Mouse (Mus musculus) thymus, adult 2 months (tissue): ENCODE data around the gene Itga6. TPM values are rescaled to one million over a fixed set of nuclear protein-coding genes. Genes with fewer than 3 reads are reported as not detected.

Source experiments
- DNase-seq: peaks from one replicate; pipeline ENCODE4 v3.0.0; 2021
- H3K27ac ChIP-seq: fragments of 200-500 bp; 2 replicates; pipeline ENCODE4 v1.5.1; 2012; ENCODE audit warnings: low read length, control low read depth; ENCODE audit not compliant: control insufficient read depth, insufficient read depth
- H3K27me3 ChIP-seq: fragments of 200-500 bp; 2 replicates; pipeline ENCODE4 v1.6.1; 2012; ENCODE audit warnings: mild to moderate bottlenecking, low read length, moderate library complexity, mixed read lengths; ENCODE audit not compliant: control insufficient read depth, insufficient read depth
- H3K36me3 ChIP-seq: fragments of 200-500 bp; 2 replicates; pipeline ENCODE4 v1.6.1; 2012; ENCODE audit warnings: mild to moderate bottlenecking, low read length, moderate library complexity; ENCODE audit not compliant: control insufficient read depth, insufficient read depth
- H3K4me1 ChIP-seq: fragments of 200-500 bp; replicated peaks from 2 replicates; pipeline ENCODE4 v1.6.1; 2012; ENCODE audit warnings: low read length; ENCODE audit not compliant: control insufficient read depth, insufficient read depth
- H3K4me3 ChIP-seq: fragments of 200-500 bp; 2 replicates; pipeline ENCODE4 v1.5.1; 2012; ENCODE audit warnings: mild to moderate bottlenecking, low read length, control low read depth, moderate library complexity; ENCODE audit not compliant: control insufficient read depth, insufficient read depth
- CTCF ChIP-seq: fragments of 200-500 bp; IDR thresholded peaks from 2 replicates; pipeline ENCODE4 v1.5.1; 2012; ENCODE audit warnings: mild to moderate bottlenecking, control low read depth, low read length, moderate library complexity, borderline replicate concordance; ENCODE audit not compliant: control insufficient read depth, poor library complexity, insufficient read depth; ENCODE audit errors: extremely low read depth
- POLR2A ChIP-seq: fragments of 200-500 bp; IDR thresholded peaks from 2 replicates; pipeline ENCODE4 v1.6.1; 2012; ENCODE audit warnings: mild to moderate bottlenecking, low read length, control low read depth, moderate library complexity; ENCODE audit not compliant: control insufficient read depth, poor library complexity, insufficient read depth; ENCODE audit errors: extremely low read depth
- WGBS: fragments of 180-500 bp; shearing (Covaris S2); methylation state at CpG from one replicate; pipeline ENCODE4 v1.1.7; 2018; 5-methylcytosine and 5-hydroxymethylcytosine counted together
- polyA plus RNA-seq: library from polyadenylated mRNA; depleted of rRNA; stranded (reverse); fragments of >200 nt; gene quantifications from 2 replicates; pipeline ENCODE4 v1.2.3, GENCODE M21; 2012

Gene Itga6
- polyA plus RNA-seq, 1 experiment, result 38.2 TPM

- TF ChIP-seq POLR2A, result no peak
- no peak for TF ChIP-seq CTCF
- no peak for DNase-seq
- H3K4me3 ChIP-seq, result no peak overlapping the region
- no peaks in the 10 kb centered on the region for H3K27me3 ChIP-seq
- no peak overlapping the region for H3K27ac ChIP-seq
- peaks cover 2% of the 10 kb centered on the region; the same call in 1 of the 2 replicates for H3K4me1 ChIP-seq
- no peaks in the 10 kb centered on the region for H3K36me3 ChIP-seq
- 91% methylated on average over 5 of the region's 5 CpGs for WGBS
These were observed 22.5 kb upstream of the Itga6 start for GRCm38 (mm10) chr2:71722913-71723312.

- Histone ChIP-seq H3K36me3 (no peaks in the 10 kb centered on the region), H3K4me3 (no peak overlapping the region), H3K4me1 (peaks cover 6% of the 10 kb centered on the region), H3K27me3 (no peaks in the 10 kb centered on the region), H3K27ac (no peak overlapping the region)
- DNase-seq, result no peak
- 93% methylated on average over 3 of the region's 3 CpGs for WGBS
- TF ChIP-seq CTCF (no peak), POLR2A (no peak)
These were observed 21.8 kb upstream of the Itga6 start for GRCm38 (mm10) chr2:71723623-71724022.

DNA sequence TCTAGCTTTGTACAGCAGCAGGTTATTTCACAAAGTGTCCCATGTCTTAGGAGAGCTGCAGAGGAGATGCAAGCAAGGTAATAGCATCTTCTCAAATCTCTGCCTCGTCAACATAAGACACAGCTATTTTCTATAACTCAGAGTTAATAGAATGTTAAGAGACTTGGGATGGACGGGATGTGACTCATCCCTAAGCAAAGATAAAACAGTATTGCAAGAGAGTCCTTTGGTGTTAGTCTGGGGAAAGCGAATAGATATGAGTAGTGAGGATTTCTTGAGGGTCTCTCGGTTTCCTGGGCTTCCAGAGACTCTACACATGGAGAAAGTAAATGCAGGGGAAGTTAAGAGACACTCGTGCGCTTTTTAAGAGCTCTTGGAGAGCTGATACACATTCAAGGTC, 21.4 kb upstream of the Itga6 start:
- H3K4me1 ChIP-seq, result peaks cover 6% of the 10 kb centered on the region
- TF ChIP-seq CTCF, result no peak
- TF ChIP-seq POLR2A, result no peak
- H3K4me3 ChIP-seq, result no peak overlapping the region
- DNase-seq, result no peak
- H3K27me3 ChIP-seq, result no peaks in the 10 kb centered on the region
- H3K27ac ChIP-seq, result no peak overlapping the region
- H3K36me3 ChIP-seq, result no peaks in the 10 kb centered on the region
- whole genome bisulfite sequencing, result 95% methylated on average over 6 of the region's 6 CpGs

DNA sequence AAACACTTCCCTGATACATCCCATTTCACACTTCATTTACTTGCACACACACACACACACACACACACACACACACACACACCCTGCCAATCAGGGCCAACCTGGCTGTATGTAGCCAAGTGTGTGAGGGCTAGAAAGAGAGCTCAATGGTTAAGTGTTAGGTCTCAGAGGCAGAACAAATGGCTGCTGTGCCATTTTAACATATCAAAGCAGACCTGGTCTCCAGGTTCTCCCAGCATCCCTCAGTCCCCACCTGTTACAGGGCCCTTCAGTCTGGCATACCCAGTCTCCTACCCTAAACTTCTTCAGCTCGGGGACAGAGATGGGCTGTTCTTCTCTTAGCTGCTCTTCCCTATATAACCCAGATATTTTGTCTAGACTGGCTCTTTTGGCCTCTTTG, 20.0 kb upstream of the Itga6 start:
- WGBS, result 91% methylated on average over 1 of the region's 1 CpGs
- Histone ChIP-seq H3K4me1 (peaks cover 6% of the 10 kb centered on the region), H3K27me3 (no peaks in the 10 kb centered on the region), H3K36me3 (no peaks in the 10 kb centered on the region), H3K4me3 (no peak overlapping the region), H3K27ac (no peak overlapping the region)
- no peak for DNase-seq
- TF ChIP-seq POLR2A, result no peak
- no peak for TF ChIP-seq CTCF

DNA sequence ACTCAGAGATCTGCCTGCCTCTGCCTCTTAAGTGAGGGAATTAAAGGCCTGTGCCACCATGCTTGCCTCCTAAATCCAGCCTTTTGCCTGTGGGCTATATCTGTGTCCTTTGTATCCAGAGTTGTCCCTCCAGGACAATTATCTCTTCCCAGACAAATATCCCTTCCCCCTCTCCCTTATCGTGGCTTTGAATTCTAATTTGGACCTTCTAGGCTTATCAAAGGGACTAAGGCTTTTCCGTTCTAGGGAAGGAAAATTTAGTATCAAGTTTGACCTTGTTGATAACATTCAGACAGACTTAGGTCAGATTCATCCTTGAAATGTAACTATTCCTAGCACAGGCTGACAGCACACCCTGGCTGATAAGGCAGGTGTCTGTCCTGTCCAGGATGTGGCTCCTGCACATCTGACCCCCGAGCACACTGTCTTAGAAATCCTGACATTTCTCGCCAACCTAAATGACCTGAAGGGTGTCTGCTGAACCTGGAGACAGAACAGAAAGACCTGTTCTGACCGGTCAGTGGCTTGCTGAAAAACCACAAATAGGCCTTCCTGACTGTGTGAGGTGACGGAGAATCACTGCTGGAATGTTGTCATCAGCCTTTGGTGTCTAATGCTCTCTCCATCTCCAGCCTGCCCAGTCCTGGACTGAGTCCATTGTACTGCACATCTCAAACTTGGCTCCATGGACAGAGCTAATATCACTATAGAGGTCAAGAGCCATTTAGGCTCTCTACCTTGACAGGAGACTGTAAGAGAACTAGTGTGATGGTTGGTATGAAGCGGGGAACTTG, 18.3 kb upstream of the Itga6 start:
- Histone ChIP-seq H3K36me3 (no peaks in the 10 kb centered on the region), H3K4me1 (peaks cover 6% of the 10 kb centered on the region), H3K27me3 (no peaks in the 10 kb centered on the region), H3K4me3 (no peak overlapping the region), H3K27ac (no peak overlapping the region)
- TF ChIP-seq CTCF (no peak), POLR2A (no peak)
- DNase-seq, result no peak
- WGBS, result 91% methylated on average over 7 of the region's 7 CpGs

DNA sequence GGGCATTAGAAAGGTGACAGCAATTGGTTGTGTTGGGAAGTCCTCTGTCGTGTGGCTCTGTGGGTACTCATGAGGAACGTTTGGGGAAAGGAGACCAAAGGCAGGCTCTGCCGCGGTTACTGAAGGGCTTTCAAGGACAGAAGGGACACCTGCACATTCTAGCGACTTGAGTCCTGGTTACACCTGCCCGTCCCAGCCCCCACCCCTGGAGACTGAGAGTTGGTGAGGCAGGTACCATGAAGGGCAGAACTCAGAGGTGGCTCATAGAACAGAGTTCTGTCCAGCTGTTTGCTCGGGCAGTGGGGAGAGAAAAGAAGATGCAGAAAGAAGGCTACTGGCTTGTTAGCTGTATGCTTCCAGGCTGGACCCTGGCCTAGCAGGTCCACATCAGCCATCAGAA, 17.1 kb upstream of the Itga6 start:
- no peak for TF ChIP-seq POLR2A
- TF ChIP-seq CTCF, result no peak
- H3K4me1 ChIP-seq, result peaks cover 4% of the 10 kb centered on the region

More for the DNA sequence above, 17.1 kb upstream of the Itga6 start:
- no peaks in the 10 kb centered on the region for H3K36me3 ChIP-seq
- no peak for DNase-seq
- WGBS, result 83% methylated on average over 7 of the region's 7 CpGs
- H3K27ac ChIP-seq, result no peak overlapping the region
- H3K27me3 ChIP-seq, result no peaks in the 10 kb centered on the region
- H3K4me3 ChIP-seq, result no peak overlapping the region
